Mouse (Mus musculus) gastrocnemius, postnatal 4 days (tissue): ENCODE results near the gene Plekha5. TPM values are rescaled to one million over a fixed set of nuclear protein-coding genes. Genes with fewer than 3 reads are reported as not detected.
"Not testable (repeated sequence)": the region's sequence is repeated elsewhere in the genome, so short reads cannot be mapped to it uniquely, and the experiment has no call there.

Experiments used
- DNase-seq, 2 experiments: peaks; one replicate each; pipeline ENCODE4 v3.0.0; 2021 to 2022; ENCODE audit warnings: low spot score in 2 of 2, mixed read lengths in 2 of 2
- total RNA-seq, 2 experiments: library from RNA; stranded (reverse); gene quantifications; 2 replicates each; pipeline ENCODE4 v1.2.3; 2021

Plekha5 gene
- total RNA-seq, 2 experiments from 2014 or later, result 34.7 to 40.1 TPM

GRCm38 (mm10) chr6:140488673-140489072 lies 64.8 kb downstream of the Plekha5 start:
- DNase-seq, result no peak

GRCm38 (mm10) chr6:140489570-140489969 lies 65.7 kb downstream of the Plekha5 start:
- no peak for DNase-seq

- no peak for DNase-seq
These were observed 66.4 kb downstream of the Plekha5 start for GRCm38 (mm10) chr6:140490220-140490619.

- DNase-seq, result no peak
These were observed 67.2 kb downstream of the Plekha5 start for GRCm38 (mm10) chr6:140490921-140491537.

GRCm38 (mm10) chr6:140492043-140492442 lies 68.2 kb downstream of the Plekha5 start:
- DNase-seq, result no peak

- no peak for DNase-seq
These were observed 74.2 kb downstream of the Plekha5 start for GRCm38 (mm10) chr6:140498074-140498473.

- no peak for DNase-seq
These were observed 75.1 kb downstream of the Plekha5 start for GRCm38 (mm10) chr6:140498958-140499357.

GRCm38 (mm10) chr6:140500829-140501228 lies 77.0 kb downstream of the Plekha5 start:
- not testable (repeated sequence) for DNase-seq

GRCm38 (mm10) chr6:140501841-140502240 lies 78.0 kb downstream of the Plekha5 start:
- no peak for DNase-seq

- DNase-seq, result no peak
These were observed 80.9 kb downstream of the Plekha5 start for GRCm38 (mm10) chr6:140504796-140505195.

- no peak for DNase-seq
These were observed 83.8 kb downstream of the Plekha5 start for GRCm38 (mm10) chr6:140507605-140508004.

GRCm38 (mm10) chr6:140508475-140509150 lies 84.8 kb downstream of the Plekha5 start:
- no peak for DNase-seq

- no peak for DNase-seq
These were observed 85.3 kb downstream of the Plekha5 start for GRCm38 (mm10) chr6:140509151-140509530.

GRCm38 (mm10) chr6:140512016-140512415 lies 88.2 kb downstream of the Plekha5 start:
- DNase-seq, result no peak

- DNase-seq, result no peak
These were observed 88.6 kb downstream of the Plekha5 start for GRCm38 (mm10) chr6:140512427-140512826.

- no peak for DNase-seq
These were observed 90.6 kb downstream of the Plekha5 start for GRCm38 (mm10) chr6:140514205-140515110.

GRCm38 (mm10) chr6:140515550-140515949 lies 91.7 kb downstream of the Plekha5 start:
- DNase-seq, result no peak

- no peak for DNase-seq
These were observed 92.3 kb downstream of the Plekha5 start for GRCm38 (mm10) chr6:140516202-140516601.

- DNase-seq, result no peak
These were observed 93.3 kb downstream of the Plekha5 start for GRCm38 (mm10) chr6:140517188-140517587.

GRCm38 (mm10) chr6:140519019-140519418 lies 95.2 kb downstream of the Plekha5 start:
- no peak for DNase-seq

GRCm38 (mm10) chr6:140519488-140520159 lies 95.8 kb downstream of the Plekha5 start:
- no peak for DNase-seq
